Mouse (Mus musculus) lung, adult 2 months (tissue): ENCODE measurements around the gene Npsr1. TPM values are rescaled to one million over a fixed set of nuclear protein-coding genes. Genes with fewer than 3 reads are reported as not detected.

Source experiments
- DNase-seq: peaks from one replicate; pipeline ENCODE4 v3.0.0; 2022
- H3K4me1 ChIP-seq: fragments of 200-500 bp; 2 replicates; pipeline ENCODE4 v1.6.1; 2011; ENCODE audit warnings: low read length; ENCODE audit not compliant: control insufficient read depth, insufficient read depth
- H3K4me3 ChIP-seq: fragments of 200-500 bp; replicated peaks from 2 replicates; pipeline ENCODE3; 2011; ENCODE audit warnings: low read depth, mild to moderate bottlenecking, control low read depth, low read length; ENCODE audit errors: extremely low read depth
- CTCF ChIP-seq: fragments of 200-500 bp; IDR thresholded peaks from 2 replicates; pipeline ENCODE4 v1.5.1; 2011; ENCODE audit warnings: mild to moderate bottlenecking, low read length, control low read depth; ENCODE audit not compliant: insufficient read depth
- POLR2A ChIP-seq: fragments of 200-500 bp; IDR thresholded peaks from 2 replicates; pipeline ENCODE4 v1.6.1; 2011; ENCODE audit warnings: low read depth, mild to moderate bottlenecking, control low read depth, low read length, borderline replicate concordance; ENCODE audit errors: extremely low read depth
- WGBS: fragments of 180-500 bp; shearing (Covaris S2); methylation state at CpG from one replicate; pipeline ENCODE4 v1.1.7; 2018; 5-methylcytosine and 5-hydroxymethylcytosine counted together
- polyA plus RNA-seq: library from polyadenylated mRNA; depleted of rRNA; stranded (reverse); fragments of >200 nt; gene quantifications from 2 replicates; pipeline ENCODE4 v1.2.3, GENCODE M21; 2012

Npsr1 gene
- polyA plus RNA-seq, 1 experiment: not detected

DNA sequence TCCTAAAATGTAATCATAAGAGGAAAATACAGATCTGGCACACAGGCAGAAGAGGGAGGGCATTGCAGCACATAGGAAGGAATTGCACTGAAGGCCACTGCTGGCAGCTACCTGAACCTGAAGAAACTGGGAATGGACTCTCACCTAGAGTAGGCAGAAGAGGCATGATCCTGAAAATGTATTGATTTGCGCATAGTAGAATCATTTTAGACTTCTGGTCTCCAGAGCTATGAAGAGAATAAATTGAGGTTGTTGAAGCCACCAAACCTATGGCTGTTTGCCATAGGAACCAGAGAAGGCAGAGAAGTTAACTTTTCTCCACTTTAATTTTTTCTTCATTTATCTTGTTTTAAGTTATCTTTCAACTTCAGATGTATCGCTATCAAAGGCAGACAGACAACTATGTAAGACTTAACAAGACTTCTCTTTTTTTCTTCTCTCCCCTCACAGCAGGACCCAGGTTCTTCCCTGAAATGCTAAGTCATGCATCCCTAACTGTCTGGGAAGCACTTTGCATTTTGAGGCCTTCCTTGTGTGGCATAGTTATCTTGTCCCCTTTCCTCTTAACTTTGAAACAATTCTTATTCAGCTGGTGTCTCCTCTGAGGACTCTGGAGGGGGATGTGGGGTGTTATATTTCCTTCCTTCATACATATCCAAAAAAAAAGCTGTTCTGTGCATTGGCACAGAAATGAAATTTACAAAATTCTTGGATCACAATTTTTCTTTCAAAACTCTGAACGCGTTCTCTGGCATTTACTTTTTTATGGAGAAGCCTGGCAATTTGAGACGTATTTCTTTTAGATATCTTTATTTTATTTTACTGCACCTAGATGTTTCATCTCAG, 186.7 kb downstream of the Npsr1 start:
- no peak overlapping the region for H3K4me3 ChIP-seq
- 79% methylated on average over 5 of the region's 5 CpGs for WGBS
- TF ChIP-seq CTCF: no peak
- no peaks in the 10 kb centered on the region for H3K4me1 ChIP-seq
- no peak for DNase-seq

DNA sequence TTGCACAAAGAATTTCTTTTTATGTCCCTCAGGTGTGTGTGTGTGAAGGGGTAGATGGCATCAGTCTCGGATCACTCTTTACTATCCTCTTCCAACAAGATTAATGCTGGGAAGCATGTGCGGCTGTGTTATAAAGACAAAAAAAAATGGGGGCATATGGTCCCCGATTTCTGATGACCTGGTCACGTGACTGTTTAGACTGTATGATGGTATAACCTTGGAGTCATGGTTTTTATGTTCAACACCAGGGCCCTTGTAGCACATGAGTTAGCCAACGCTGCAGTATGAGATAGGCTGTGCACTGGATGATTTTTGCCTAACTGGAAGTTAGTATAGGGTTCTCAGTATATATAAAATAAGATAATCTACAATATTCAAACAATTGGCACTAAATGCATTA, 187.6 kb downstream of the Npsr1 start:
- no peak overlapping the region for H3K4me3 ChIP-seq
- 87% methylated on average over 5 of the region's 5 CpGs for whole genome bisulfite sequencing
- TF ChIP-seq CTCF: no peak
- no peak for TF ChIP-seq POLR2A
- no peaks in the 10 kb centered on the region for H3K4me1 ChIP-seq
- no peak for DNase-seq

GRCm38 (mm10) chr9:24291385-24291784, 193.6 kb downstream of the Npsr1 start:
- Histone ChIP-seq H3K4me1 (no peaks in the 10 kb centered on the region), H3K4me3 (no peak overlapping the region)
- DNase-seq: no peak
- no peak for TF ChIP-seq POLR2A
- no peak for TF ChIP-seq CTCF
- 32% methylated on average over 6 of the region's 6 CpGs for WGBS

- no peak for TF ChIP-seq CTCF
- no peak for TF ChIP-seq POLR2A
- no peaks in the 10 kb centered on the region for H3K4me1 ChIP-seq
- 67% methylated on average over 12 of the region's 12 CpGs for WGBS
- no peak overlapping the region for H3K4me3 ChIP-seq
- no peak for DNase-seq
These were observed 195.6 kb downstream of the Npsr1 start for GRCm38 (mm10) chr9:24293252-24293959.

DNA sequence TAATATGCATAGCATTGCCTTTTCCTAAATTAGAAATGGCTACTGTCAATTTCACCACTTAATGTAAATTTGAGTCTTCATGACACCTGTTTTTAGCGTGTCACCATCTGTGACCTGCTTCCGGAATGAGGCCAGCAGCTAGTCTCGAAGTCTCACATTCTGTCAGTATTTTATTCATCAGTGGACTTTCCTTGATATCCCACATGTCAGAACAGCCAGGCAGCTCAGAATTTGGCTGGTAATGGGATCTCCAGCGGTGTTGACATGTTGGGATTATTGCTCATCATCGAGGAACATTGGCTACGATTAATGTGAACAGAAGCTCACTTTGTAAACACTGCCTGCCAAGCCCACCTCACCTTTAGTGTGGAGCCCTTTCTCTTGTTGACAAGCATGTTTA, 205.1 kb downstream of the Npsr1 start:
- 79% methylated on average over 6 of the region's 6 CpGs for WGBS
- no peak for TF ChIP-seq POLR2A
- no peak for TF ChIP-seq CTCF
- Histone ChIP-seq H3K4me3 (no peak overlapping the region), H3K4me1 (no peaks in the 10 kb centered on the region)
- no peak for DNase-seq

GRCm38 (mm10) chr9:24306990-24307389, 209.2 kb downstream of the Npsr1 start:
- no peak for TF ChIP-seq CTCF
- TF ChIP-seq POLR2A: no peak
- 52% methylated on average over 5 of the region's 5 CpGs for WGBS
- DNase-seq: no peak
- Histone ChIP-seq H3K4me1 (no peaks in the 10 kb centered on the region), H3K4me3 (no peak overlapping the region)

- DNase-seq: no peak
- no peak for TF ChIP-seq CTCF
- no peak for TF ChIP-seq POLR2A
- Histone ChIP-seq H3K4me1 (no peaks in the 10 kb centered on the region), H3K4me3 (no peak overlapping the region)
- 54% methylated on average over 3 of the region's 3 CpGs for WGBS
These were observed 209.6 kb downstream of the Npsr1 start for GRCm38 (mm10) chr9:24307400-24307799.

GRCm38 (mm10) chr9:24315835-24316234, 218.0 kb downstream of the Npsr1 start:
- 90% methylated on average over 2 of the region's 2 CpGs for WGBS
- Histone ChIP-seq H3K4me3 (no peak overlapping the region), H3K4me1 (no peaks in the 10 kb centered on the region)
- no peak for TF ChIP-seq CTCF
- TF ChIP-seq POLR2A: no peak
- DNase-seq: no peak

GRCm38 (mm10) chr9:24331661-24332060, 233.9 kb downstream of the Npsr1 start:
- no peak for DNase-seq
- Histone ChIP-seq H3K4me3 (no peak overlapping the region), H3K4me1 (no peaks in the 10 kb centered on the region)
- no peak for TF ChIP-seq POLR2A
- TF ChIP-seq CTCF: no peak
- 40% methylated on average over 2 of the region's 2 CpGs for WGBS

DNA sequence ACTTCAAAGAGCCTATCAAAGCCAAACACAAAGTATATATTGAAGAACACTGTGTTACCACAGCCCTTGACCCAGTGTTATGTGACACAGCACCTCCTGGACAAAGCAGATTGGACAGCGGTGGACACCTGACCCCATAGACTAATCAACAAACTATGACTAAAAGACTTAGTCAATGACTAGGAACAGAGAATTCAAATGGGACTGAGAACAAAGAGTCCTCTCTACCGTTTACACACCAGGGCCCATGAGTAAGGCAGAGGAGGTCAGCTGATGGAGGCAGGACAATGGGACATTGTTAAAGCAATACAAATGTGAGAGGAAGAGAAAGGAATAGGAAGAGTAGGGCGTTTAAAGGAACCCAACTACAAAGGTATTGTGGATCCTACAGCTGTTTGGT, 243.5 kb downstream of the Npsr1 start:
- 44% methylated on average over 3 of the region's 3 CpGs for WGBS
- Histone ChIP-seq H3K4me3 (no peak overlapping the region), H3K4me1 (no peaks in the 10 kb centered on the region)
- DNase-seq: no peak
- TF ChIP-seq POLR2A (no peak), CTCF (no peak)
